Mouse (Mus musculus) thymus, postnatal 10 days (tissue): ENCODE measurements around the gene Gfra1.

ENCODE experiments used
- DNase-seq, 2 experiments: peaks; one replicate each; pipeline ENCODE4 v3.0.0; 2021; ENCODE audit warnings: low spot score in 2 of 2

Gene Gfra1

DNA sequence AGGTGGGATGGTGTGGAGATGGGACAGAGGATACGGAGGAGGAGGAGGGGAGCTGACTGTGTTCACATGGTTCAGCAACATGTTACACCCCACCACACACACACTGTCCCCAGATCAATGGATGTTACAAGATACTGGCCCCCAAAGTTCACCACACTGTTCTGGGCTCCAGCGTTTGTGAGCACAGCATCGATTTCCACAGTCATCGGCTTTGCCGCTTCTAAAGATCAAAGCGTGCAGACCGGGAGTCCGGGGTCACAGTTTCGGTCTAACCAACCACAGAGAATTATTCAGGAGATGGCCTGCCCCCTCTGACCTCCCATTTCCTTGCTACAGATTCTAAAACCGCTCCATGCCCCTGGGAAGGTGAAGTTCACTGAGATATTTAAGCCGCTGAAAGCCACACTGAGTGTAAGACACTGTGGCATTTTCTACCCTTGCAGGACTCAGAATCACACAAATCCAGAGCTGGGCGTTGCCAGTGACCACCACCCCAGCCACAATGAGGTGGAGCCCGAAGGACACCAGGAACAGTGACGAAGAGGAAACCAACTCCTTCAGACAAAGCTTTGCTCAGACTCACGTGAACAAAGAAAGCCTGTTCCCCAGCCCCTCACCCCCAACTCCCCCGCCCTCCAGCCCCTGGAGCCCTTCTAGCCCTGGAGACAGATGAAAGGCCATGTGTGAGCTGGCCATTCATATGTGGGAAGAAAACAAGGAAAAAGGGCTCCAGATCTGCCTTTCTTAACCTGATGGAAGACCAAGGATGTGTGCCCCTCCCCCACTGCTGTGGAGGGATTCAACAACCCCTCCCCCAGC, 59.7 kb downstream of the Gfra1 start:
- DNase-seq, result no peak

DNA sequence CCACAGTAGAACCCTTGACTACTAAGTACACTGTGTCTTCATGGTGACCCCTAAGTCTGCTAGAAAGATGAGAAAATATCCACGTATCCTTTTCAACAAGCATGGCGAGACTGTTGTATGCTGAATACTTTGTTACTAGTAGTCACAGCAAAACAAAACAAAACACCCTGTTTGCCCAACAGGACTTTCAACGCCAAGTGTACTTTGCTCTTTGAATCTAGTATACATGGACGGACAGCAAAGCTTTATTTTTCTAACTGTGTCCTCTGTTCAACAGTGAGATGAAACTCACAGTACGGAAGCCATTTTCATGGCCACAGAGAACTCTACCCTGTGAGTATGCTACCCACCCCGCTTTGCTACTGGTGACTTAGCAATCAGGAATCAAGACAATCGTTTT, 62.6 kb downstream of the Gfra1 start:
- DNase-seq, result no peak

DNA sequence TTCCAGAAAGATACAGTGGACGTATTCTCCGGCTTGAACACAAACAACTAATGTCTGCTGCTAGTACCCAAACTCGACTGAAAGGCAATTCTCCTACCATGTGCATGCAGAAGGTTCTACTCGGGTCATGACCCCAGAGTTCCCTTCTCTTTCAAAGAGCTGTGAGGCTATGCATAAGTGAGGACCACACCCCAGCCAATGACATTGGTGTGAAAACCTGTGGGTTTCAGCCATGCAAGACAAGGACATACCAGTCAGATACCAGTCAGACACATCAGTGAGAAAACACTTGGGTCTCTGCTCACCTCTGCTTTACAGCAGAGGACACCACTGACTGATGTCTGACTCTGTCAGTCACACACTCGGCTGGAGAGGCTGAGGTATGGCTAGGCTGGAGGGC, 63.9 kb downstream of the Gfra1 start:
- DNase-seq, result no peak

DNA sequence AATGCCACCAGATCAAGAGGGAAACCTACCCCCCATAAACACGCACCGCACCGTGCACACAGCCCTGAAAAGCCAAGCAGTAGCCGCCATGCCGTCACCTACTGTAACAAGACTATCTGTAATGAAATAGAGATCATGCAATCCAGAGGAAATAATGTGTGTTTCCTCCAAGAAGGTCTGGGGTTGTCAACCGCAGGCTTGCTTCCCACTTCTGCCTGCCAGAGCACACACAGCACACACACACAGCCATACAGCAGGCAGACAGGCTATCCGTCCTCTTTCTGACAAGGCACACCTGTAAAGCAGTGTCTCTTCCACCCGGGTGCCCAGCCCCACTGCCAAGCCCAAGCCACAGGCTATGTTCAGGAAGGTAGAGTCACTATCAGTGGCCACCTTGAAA, 66.2 kb downstream of the Gfra1 start:
- no peak for DNase-seq

DNA sequence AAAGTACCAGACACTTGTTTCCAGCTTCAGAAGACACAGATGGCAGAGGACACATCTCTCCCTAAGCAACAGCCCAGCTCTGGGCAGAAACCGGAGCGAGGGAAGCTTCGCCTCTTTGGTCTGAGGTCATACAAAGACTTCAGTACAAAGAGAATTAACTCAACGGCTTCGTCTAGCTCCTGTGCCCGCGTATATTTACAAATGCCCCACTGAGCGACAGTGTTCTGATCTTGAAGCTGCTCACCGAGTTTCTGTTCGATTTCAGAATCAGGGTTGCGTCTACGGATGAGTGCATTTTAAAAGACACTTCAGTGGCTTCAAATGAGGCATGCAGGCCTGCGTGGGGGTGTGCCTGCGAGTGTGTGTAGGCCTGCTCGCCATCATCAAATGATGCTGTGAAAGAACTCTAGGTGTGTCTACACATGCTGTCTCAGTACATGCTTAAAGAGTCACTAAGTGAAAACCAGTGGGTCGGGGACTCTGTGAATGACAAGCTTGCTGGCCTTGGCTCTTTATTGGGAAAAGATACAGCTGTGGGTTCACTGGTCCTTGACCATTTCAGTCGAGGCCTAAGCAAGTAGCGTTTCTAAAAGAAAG, 66.8 kb downstream of the Gfra1 start:
- DNase-seq, result no peak

DNA sequence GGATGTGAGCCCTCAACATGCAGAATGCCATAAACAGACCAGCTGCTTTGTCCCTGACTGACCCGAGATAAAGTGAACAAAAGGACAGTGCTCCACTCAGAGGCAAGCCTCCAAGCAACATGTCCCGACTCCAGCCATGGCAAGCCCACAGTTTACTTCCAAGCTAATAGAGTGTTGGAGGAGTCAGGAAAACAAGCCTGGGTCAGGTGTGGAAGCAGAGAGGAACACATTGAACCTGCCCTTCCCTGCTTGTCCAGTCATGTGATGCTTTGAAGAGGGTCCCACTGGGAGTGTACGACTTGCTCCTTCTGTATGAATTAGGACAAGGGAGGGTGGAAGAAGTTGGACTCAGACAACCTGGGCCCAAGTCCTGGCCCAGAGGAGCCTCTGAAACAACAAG, 72.4 kb downstream of the Gfra1 start:
- DNase-seq, result no peak

DNA sequence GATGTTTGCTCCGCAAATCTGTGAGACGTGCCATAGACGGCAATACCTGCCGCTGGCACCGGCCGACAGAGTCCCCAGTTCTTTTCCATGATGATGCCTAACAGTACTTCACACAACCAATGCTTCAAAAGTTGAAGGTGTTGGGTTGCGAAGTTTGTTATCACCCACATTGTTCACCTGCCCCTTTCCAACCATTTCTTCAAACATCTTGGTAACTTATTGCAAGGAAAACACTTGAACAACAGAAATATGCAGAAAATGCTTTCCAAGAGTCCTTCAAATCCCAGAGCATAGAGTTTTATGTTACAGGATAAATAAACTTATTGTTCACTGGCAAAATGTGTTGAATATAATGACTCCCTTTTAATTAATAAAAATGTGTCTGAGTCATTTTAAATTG, 73.2 kb downstream of the Gfra1 start:
- DNase-seq, result no peak

DNA sequence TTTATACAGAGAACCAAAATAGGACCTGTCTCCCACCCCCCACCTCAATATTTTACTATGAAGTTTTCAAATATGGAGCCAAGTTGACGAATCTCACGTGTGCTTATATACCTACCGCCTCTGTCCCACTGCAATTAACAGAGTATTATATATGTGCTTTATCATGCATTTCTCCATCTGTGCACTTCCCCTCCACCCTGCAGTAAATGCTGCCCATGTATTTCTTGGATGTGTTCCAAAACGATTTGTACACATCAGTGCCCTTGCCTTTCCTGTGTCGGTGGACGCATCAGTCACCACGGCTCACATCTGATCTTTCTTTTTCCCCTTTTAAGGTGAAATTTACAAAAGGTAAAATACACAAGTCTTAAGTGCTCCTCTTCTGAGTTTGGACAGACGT, 77.7 kb downstream of the Gfra1 start:
- no peak for DNase-seq

DNA sequence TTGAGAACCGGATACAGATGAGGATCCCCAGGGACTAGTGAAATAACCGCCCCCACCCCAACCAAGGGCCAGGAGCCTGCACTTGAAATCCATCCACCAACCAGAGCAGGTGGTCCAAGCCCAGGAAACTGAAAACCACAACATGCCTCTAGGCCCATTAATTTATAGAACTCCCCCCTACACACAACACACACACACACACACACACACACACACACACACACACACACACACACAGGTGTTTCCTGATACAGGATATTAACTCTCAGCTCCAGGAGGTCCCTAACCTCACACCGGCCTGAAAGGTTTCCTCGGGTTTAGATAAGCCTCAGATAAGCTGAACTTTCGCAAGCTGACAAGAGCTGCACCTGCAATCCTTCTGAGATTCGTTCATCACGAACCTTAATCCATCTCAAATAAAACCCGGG, 79.0 kb downstream of the Gfra1 start:
- DNase-seq, result peak; percentile 32 to 40

DNA sequence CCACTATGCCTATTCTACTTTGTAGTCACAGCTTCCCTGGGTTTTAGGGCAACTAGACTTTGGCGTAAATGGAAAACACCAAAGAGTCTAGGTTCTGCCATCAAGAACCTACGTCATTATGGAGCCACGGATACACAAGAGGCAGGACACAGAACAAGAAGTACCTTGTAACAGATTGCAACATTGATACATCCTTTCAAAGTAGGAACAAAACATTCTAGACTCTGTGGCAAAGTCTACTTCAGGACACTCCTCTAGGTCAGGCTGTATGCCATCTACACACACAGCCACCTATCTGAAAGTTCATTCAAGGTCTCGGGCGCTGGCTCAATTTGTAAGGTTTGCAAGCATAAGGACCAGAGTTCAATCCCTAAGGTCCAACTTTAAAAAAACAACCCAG, 81.1 kb downstream of the Gfra1 start:
- DNase-seq, result no peak

DNA sequence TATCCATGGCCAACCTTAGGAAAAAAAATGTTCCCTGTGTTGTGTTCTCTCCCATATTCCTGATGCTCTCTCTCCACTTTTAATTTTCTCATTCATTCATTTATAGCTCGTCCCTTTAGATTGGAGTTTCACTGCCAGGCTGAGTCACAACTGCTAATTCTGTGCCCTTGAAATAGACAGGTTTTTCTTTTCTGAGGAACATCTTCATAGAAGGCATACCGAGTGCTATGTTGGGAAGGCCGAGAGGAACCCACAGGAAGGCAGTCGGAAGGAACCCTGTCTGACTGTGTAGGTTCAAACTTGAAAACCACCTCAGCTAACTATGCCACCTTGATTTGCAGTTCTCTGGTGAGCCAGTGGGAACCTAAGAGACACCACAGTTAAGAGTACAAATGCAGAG, 81.6 kb downstream of the Gfra1 start:
- DNase-seq, result no peak

DNA sequence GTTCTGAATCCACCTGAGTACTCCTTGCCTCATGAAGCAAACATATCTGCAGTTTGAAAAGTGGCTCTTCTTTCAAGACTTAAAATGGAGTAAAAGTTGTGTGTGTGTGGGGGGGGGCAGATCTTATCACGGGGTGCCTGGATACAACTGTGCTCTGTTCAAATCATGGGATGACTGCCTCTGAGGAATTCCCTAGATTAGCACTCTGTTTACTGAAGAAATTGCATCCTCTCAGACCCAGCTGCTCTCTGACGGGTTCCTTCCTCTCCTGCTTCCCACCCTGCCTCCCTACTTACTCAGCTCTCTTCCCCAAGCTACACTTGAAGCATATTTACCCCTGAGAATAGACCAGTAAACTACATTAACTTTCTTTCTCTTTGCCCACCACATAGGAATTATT, 87.2 kb downstream of the Gfra1 start:
- no peak for DNase-seq

DNA sequence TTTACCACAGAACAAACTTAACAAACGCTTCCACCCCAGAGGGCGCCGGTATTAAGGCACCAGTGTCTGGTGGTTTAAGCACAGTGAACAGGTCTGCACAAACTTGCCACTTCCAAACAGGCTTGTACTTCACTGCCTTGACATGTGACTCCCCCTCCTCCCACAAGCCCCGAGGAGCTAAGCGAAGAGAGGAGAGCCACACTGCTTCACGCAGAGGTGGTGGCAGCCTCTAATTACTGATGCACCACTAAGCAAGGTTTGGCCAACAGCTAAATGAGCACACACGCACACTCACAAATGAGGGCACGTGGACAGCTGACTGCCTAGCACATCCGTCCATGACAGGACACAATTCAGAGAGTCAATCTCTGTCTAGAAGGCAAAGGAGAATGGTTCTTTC, 91.0 kb downstream of the Gfra1 start:
- no peak for DNase-seq

DNA sequence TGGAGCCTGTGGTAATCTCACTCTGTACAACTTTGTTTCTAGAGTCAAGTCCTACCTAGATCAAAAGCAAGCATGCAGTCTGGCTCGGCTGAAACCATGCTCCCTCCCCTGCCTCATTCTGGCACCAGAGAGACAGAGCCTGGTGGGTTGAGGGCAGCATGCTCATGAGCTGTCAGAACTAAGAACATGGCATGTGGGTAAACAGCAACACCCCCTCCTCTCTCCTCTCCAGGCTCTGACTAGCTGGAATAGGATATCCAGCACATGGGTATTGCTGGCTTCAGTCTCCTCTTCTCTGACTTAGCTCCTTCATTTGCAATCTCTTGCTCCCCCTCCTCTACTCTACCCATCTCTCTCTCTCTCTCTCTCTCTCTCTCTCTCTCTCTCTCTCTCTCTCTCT, 94.7 kb downstream of the Gfra1 start:
- no peak for DNase-seq

DNA sequence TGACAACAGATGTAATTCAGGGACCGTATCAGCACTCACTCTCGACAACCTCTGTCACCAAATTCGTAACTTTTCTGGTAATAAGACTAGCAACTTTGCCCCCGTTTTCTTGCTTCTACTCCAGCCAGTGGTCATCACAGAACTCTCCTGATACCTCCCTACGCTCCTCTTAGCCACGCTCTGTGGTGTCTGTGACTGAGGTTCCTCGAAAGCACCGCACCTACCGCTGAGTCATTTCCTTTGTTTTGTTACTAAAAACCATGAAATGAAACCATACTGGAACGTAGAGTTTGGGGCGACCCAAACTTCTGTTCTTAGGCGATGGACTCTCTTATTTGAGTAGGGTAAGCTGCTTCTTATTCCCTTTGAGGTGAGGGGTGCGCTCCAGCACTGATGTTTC, 97.6 kb downstream of the Gfra1 start:
- no peak for DNase-seq

DNA sequence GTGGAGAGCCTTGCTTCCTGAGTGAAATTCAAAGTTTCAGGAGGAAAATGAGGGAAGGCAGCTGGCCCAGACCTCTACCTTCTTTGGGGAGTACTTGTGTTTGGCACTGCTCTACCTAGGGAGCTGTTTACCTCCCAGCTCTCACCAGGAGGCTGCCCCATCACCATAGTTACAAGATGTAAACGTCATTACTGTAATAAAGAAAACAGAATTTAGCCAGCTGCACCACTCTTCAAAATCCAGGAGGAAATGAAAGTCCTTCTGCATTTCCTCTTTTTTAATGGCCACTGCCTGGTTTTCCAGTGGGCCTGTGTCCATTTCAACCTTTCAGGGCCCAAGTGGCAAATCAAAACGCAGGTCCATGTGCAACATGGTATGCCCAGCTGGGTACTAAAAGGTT, 101.8 kb downstream of the Gfra1 start:
- DNase-seq, result no peak

DNA sequence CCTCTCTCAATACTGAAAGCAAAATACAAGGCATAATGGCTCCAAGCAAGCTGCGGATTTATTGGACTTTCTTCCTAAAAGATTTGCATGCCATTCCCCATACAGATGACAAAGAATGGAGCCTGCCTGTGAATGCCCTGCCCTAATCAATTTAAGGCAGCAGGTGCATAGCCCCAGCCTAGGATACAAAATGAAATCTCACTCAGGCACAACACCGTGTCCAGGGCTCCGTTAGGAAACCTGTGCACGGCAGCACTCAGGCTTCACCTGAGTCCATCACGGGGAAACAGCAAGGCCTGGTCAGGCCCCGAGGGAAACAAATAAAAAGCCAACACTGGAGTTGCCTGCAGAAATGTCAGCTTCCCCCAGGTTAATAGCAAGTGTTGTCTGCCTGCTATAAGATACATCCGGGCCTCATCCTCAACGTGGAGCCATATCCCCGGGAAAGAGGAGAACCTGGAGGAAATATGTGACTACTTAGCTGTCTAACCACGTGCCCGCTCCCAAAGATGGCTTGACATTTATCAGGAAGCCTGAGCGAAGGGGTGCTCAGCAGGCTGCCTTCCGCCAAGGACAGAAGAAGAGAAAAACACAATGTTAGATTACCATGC, 102.3 kb downstream of the Gfra1 start:
- no peak for DNase-seq

DNA sequence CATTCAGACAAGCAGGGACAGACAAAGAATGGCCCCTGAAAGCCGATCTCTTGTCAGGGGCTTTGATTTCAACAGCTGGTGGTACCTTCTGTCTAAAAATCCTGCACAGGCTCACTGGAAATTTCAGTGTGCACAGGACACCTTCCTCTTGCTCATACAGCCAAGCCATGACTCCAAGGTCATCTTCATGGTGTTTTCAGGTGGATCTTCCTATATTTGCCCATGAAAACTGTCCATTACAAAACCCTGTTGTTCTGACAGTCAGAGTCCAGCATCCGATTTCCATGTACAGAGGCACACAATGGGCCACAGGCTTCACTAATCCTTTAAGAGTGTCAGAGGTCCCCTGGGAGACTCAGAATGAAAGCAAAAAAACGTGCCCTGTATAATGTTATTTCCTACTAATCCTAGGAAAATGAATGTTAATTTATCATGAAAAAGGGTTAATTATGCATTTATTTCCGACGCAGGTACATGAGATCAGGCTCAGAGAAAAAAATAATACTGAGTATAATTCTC, 105.8 kb downstream of the Gfra1 start:
- DNase-seq, result no peak

DNA sequence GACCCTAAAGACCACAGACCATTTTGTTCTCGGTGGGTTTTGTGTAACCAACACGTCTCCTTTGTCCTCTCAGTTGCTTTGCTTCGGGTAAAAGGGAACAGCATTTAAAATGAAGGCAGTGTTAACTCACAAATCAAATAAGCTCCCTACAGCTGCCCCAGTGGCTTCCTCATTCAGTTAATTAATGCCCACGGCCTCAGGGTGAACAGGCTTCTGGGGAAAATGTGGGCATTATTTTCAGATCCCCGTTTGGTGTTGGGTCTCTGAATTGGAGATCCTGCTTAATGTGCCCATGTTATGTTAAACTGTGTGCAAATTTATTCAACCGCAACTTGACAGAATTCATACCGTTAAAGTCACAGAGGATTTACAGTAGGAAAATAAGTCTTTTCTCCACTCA, 110.6 kb downstream of the Gfra1 start:
- DNase-seq, result no peak

DNA sequence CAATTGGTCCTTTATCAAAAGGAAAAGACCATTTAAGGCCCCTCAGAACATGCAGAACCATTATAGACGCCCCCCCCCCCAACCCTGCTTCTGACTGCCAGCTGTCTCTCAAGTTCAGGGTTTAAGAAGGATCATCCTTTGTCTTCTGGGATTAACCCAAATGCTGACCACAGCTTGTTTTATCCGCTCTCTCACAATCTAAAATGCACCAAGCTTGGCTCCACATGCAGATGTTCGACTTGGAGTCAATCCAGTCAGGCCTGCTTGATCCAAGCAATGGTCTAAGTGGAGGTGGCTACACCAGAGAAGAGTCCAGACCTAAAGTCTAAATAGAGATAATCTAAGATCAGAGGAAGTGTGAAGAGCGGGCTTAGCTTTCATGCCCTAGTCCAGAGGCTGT, 114.4 kb downstream of the Gfra1 start:
- DNase-seq, result no peak

DNA sequence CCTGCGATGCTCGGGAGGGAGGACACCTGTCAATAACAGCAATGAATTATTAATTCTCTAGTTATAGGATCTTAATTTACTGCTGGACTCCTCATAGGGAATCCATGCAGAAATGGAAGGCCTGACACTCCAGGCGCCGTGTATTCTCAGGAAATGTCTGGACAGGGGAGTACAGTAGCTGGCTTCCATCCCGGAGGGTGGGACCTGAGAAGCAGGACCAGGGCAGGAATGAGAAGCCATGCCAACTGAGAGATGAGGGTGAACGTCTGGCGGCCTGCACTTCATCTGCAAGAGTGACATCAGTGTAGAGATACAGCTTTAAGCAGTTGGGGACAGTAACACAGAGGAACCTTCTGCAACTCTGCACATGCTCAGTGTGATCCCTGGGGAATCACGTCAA, 115.5 kb downstream of the Gfra1 start:
- no peak for DNase-seq

DNA sequence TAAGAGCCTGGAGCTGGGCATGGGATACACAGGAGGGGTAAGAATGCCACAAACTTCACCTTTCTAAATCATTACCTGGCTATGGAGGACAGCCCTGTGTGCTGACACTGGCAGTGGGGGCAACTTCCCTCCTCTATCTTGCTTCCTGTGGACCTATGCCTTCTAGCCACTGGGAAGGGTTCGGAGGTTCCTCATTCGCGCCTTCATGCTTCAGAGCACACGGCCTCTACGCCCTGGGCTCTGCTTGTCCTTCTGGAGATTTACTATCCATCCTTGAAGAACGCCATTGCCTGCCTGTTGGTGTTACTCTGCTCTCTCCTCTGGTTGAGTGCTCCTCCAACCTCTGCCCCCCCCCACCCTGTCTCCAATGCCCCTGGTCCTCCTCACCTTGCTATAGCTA, 118.9 kb downstream of the Gfra1 start:
- no peak for DNase-seq
